Mouse (Mus musculus): ENCODE data around the gene Lce1k. TPM values are rescaled to one million over a fixed set of nuclear protein-coding genes. Genes with fewer than 3 reads are reported as not detected.
"Not testable (repeated sequence)": the region's sequence is repeated elsewhere in the genome, so short reads cannot be mapped to it uniquely, and the experiment has no call there.

Gene Lce1k
- polyA plus RNA-seq (2014; fragmentation: Nextera tagmentation; extraction: Ambion mirVana), result not detected in 2 replicates

- Histone ChIP-seq H3K36me3 (ENCODE audit: control insufficient read depth, insufficient read depth, low read length) (no peaks in the 10 kb centered on the region), H3K9ac (replicated peaks; ENCODE audit: low read depth, low read length) (no peak within 1 kb of the TSS), H3K27ac (ENCODE audit: low read depth, low read length) (no peak within 1 kb of the TSS), H3K9me3 (ENCODE audit: control insufficient read depth, low read length) (no peaks in the 10 kb centered on the region), H3K4me1 (ENCODE audit: control insufficient read depth, insufficient read depth, low read length) (no peaks in the 10 kb centered on the region), H3K4me2 (ENCODE audit: low read depth, low read length) (no peak within 1 kb of the TSS), H3K4me3 (ENCODE audit: low read depth, low read length) (no peak within 1 kb of the TSS), H3K27me3 (ENCODE audit: control insufficient read depth, insufficient read depth, low read length) (no peaks in the 10 kb centered on the region)
- ATAC-seq (ENCODE audit: low read depth), result no peak
These were observed at the start of gene Lce1k for GRCm38 (mm10) chr3:92807791-92808190. Lce1k (minus strand) TSS chr3:92807891.

DNA sequence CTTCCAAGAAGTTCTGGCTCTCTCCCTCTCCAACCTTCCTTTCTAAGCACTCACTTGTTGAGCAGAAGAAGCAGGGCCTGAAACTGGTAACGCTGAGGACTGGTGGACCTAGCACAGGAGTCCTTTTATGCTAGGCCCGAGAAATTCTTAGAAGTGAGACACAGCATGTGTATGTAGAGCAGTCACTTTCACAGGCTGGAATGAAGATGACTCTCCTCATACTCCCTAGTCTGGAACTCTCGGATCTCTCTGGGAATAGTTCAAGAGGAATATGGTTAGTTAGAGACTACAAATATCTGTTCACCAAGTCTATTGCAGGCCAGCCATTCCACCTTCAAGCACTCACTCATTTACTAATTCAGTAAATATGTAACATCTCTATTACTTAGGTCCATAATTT is 43.5 kb upstream of the Lce1k start, which contains the start of gene Lce1l:
Lce1l (minus strand) TSS at position 101 of the 400 bp plus-strand sequence.
- no peak for ATAC-seq (ENCODE audit: low read depth)
- no peak within 1 kb of the TSS for H3K4me3 ChIP-seq (ENCODE audit: low read depth, low read length)
- H3K27me3 ChIP-seq (ENCODE audit: control insufficient read depth, insufficient read depth, low read length), result no peaks in the 10 kb centered on the region
- H3K4me1 ChIP-seq (ENCODE audit: control insufficient read depth, insufficient read depth, low read length), result no peaks in the 10 kb centered on the region
- WGBS, result 87% methylated on average over 3 of the region's 3 CpGs
- H3K9me3 ChIP-seq (ENCODE audit: control insufficient read depth, low read length), result no peaks in the 10 kb centered on the region
- H3K4me2 ChIP-seq (ENCODE audit: low read depth, low read length), result no peak within 1 kb of the TSS
- H3K36me3 ChIP-seq (ENCODE audit: control insufficient read depth, insufficient read depth, low read length), result no peaks in the 10 kb centered on the region
- H3K9ac ChIP-seq (replicated peaks; ENCODE audit: low read depth, low read length), result no peak within 1 kb of the TSS
- H3K27ac ChIP-seq (ENCODE audit: low read depth, low read length), result no peak within 1 kb of the TSS

DNA sequence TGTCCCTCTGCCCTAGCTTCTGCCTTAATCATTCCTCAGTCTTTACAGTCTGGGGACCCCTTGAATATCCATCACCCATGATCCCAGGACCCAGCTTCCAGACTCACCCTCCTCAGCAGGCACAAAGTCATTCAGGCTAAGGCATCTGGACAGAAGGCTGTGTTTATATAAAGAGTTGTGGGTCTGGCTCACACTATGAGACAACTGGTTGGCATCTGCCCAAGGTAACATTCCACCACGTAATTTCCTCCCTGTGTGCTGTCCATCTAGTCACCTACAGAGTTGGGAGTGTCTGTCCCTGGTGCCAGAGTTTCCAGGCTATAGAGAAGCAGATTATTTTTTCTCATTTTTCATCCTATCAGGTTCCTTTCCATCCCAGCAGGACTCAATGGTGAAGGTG is 19.4 kb upstream of the Lce1k start, which contains the start of gene Kprp:
Kprp (minus strand) TSS at position 140 of the 400 bp plus-strand sequence.
- no peak within 1 kb of the TSS for H3K27ac ChIP-seq (ENCODE audit: low read depth, low read length)
- no peak for ATAC-seq (ENCODE audit: low read depth)
- 63% methylated on average over 1 of the region's 1 CpGs for WGBS
- no peaks in the 10 kb centered on the region for H3K4me1 ChIP-seq (ENCODE audit: control insufficient read depth, insufficient read depth, low read length)
- H3K36me3 ChIP-seq (ENCODE audit: control insufficient read depth, insufficient read depth, low read length), result no peaks in the 10 kb centered on the region
- no peak within 1 kb of the TSS for H3K4me3 ChIP-seq (ENCODE audit: low read depth, low read length)
- no peaks in the 10 kb centered on the region for H3K27me3 ChIP-seq (ENCODE audit: control insufficient read depth, insufficient read depth, low read length)
- H3K4me2 ChIP-seq (ENCODE audit: low read depth, low read length), result no peak within 1 kb of the TSS
- no peaks in the 10 kb centered on the region for H3K9me3 ChIP-seq (ENCODE audit: control insufficient read depth, low read length)
- no peak within 1 kb of the TSS for H3K9ac ChIP-seq (replicated peaks; ENCODE audit: low read depth, low read length)

DNA sequence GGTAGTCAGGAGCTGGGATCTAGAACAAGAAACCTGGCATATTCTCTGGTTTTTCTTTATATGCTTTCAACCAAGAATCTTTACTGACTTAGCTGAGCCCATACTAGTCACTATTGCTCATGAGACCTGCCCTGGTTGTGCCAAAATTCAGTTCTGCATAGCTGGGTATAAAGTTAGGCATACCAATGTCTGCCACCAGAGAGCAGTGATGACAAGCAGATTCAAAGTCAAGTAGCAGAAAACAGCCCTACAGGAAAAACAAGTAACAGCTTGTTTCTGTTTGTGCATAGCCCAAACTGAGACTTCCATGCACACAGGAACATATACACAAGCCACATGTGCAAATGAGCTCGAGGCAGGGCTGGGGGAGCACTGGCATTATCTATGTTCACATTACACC is 18.1 kb upstream of the Lce1k start:
- WGBS, result 50% methylated on average over 1 of the region's 1 CpGs
- Histone ChIP-seq H3K27me3 (ENCODE audit: control insufficient read depth, insufficient read depth, low read length) (no peaks in the 10 kb centered on the region), H3K9ac (replicated peaks; ENCODE audit: low read depth, low read length) (no peak overlapping the region), H3K27ac (ENCODE audit: low read depth, low read length) (no peak overlapping the region), H3K4me2 (ENCODE audit: low read depth, low read length) (no peak overlapping the region), H3K9me3 (ENCODE audit: control insufficient read depth, low read length) (no peaks in the 10 kb centered on the region), H3K36me3 (ENCODE audit: control insufficient read depth, insufficient read depth, low read length) (no peaks in the 10 kb centered on the region), H3K4me3 (ENCODE audit: low read depth, low read length) (no peak overlapping the region), H3K4me1 (ENCODE audit: control insufficient read depth, insufficient read depth, low read length) (no peaks in the 10 kb centered on the region)
- ATAC-seq (ENCODE audit: low read depth), result no peak

DNA sequence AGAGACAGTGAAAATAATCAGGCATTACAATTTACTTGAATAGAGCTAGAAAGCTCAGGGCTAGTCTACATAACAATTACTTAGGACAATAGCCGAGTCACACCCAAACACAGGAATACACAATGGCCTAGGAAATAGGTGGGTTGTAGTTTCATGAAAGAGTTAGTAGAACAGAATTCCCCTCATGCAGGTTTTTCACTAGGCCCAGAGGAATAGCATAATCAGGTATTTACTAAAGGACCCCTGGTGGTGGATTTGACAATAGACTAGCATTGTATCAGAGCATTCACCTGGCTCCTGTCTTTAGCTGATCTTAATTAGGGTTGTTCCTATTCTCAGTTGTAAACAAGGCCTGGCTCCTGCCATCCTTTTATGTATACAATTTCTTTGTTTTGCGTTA is 8.3 kb upstream of the Lce1k start:
- H3K36me3 ChIP-seq (ENCODE audit: control insufficient read depth, insufficient read depth, low read length); ATAC-seq (ENCODE audit: low read depth): not testable (repeated sequence)

GRCm38 (mm10) chr3:92815581-92815980 is 7.9 kb upstream of the Lce1k start:
- Histone ChIP-seq H3K4me1 (ENCODE audit: control insufficient read depth, insufficient read depth, low read length) (no peaks in the 10 kb centered on the region), H3K4me2 (ENCODE audit: low read depth, low read length) (no peak overlapping the region), H3K4me3 (ENCODE audit: low read depth, low read length) (no peak overlapping the region), H3K9me3 (ENCODE audit: control insufficient read depth, low read length) (no peaks in the 10 kb centered on the region), H3K36me3 (ENCODE audit: control insufficient read depth, insufficient read depth, low read length) (no peaks in the 10 kb centered on the region), H3K27ac (ENCODE audit: low read depth, low read length) (no peak overlapping the region), H3K9ac (replicated peaks; ENCODE audit: low read depth, low read length) (no peak overlapping the region), H3K27me3 (ENCODE audit: control insufficient read depth, insufficient read depth, low read length) (no peaks in the 10 kb centered on the region)
- 96% methylated on average over 3 of the region's 3 CpGs for WGBS
- ATAC-seq (ENCODE audit: low read depth), result no peak

More for the DNA sequence above, 8.3 kb upstream of the Lce1k start:
- not testable (repeated sequence) for H3K27me3 ChIP-seq (ENCODE audit: control insufficient read depth, insufficient read depth, low read length); H3K27ac ChIP-seq (ENCODE audit: low read depth, low read length); H3K4me2 ChIP-seq (ENCODE audit: low read depth, low read length); H3K9me3 ChIP-seq (ENCODE audit: control insufficient read depth, low read length); H3K9ac ChIP-seq (replicated peaks; ENCODE audit: low read depth, low read length); H3K4me1 ChIP-seq (ENCODE audit: control insufficient read depth, insufficient read depth, low read length); H3K4me3 ChIP-seq (ENCODE audit: low read depth, low read length)
- WGBS, result 89% methylated on average over 2 of the region's 2 CpGs

- H3K4me3 ChIP-seq (ENCODE audit: low read depth, low read length), result no peak within 1 kb of the TSS
- no peak within 1 kb of the TSS for H3K9ac ChIP-seq (replicated peaks; ENCODE audit: low read depth, low read length)
- no peak within 1 kb of the TSS for H3K4me2 ChIP-seq (ENCODE audit: low read depth, low read length)
- H3K9me3 ChIP-seq (ENCODE audit: control insufficient read depth, low read length), result no peaks in the 10 kb centered on the region
- no peak within 1 kb of the TSS for H3K27ac ChIP-seq (ENCODE audit: low read depth, low read length)
- 90% methylated on average over 1 of the region's 1 CpGs for WGBS
- no peak for ATAC-seq (ENCODE audit: low read depth)
- no peaks in the 10 kb centered on the region for H3K36me3 ChIP-seq (ENCODE audit: control insufficient read depth, insufficient read depth, low read length)
- no peaks in the 10 kb centered on the region for H3K4me1 ChIP-seq (ENCODE audit: control insufficient read depth, insufficient read depth, low read length)
- no peaks in the 10 kb centered on the region for H3K27me3 ChIP-seq (ENCODE audit: control insufficient read depth, insufficient read depth, low read length)
These were observed 17.3 kb downstream of the Lce1k start, which contains the start of gene Lce1j for GRCm38 (mm10) chr3:92790414-92790813. Lce1j (minus strand) TSS chr3:92790514.

DNA sequence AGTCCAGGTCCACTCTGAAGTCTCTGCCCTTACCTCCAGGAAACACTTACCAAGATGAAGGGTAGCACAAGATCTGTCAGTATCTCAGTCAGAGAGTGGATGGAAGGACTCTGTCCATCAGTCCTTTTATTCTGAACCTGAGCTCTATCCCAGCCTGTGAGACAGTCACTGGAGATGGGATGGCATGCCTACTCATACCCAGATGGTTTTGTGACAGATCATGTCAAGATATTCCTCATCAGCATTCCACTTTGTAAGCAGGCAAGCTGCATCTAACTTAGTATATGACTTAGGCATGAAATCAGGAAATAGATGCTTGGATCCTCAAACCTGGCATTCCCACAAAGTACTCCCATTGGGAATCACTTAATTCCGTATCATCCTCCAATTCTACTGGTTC is 28.9 kb downstream of the Lce1k start, which contains the start of gene Lce1i:
Lce1i (minus strand) TSS at position 101 of the 400 bp plus-strand sequence.
- H3K27me3 ChIP-seq (ENCODE audit: control insufficient read depth, insufficient read depth, low read length), result no peaks in the 10 kb centered on the region
- H3K4me2 ChIP-seq (ENCODE audit: low read depth, low read length), result no peak within 1 kb of the TSS
- H3K36me3 ChIP-seq (ENCODE audit: control insufficient read depth, insufficient read depth, low read length), result no peaks in the 10 kb centered on the region
- WGBS, result 77% methylated on average over 1 of the region's 1 CpGs
- ATAC-seq (ENCODE audit: low read depth), result no peak
- no peak within 1 kb of the TSS for H3K27ac ChIP-seq (ENCODE audit: low read depth, low read length)
- H3K9me3 ChIP-seq (ENCODE audit: control insufficient read depth, low read length), result no peaks in the 10 kb centered on the region
- no peaks in the 10 kb centered on the region for H3K4me1 ChIP-seq (ENCODE audit: control insufficient read depth, insufficient read depth, low read length)
- no peak within 1 kb of the TSS for H3K9ac ChIP-seq (replicated peaks; ENCODE audit: low read depth, low read length)
- no peak within 1 kb of the TSS for H3K4me3 ChIP-seq (ENCODE audit: low read depth, low read length)

DNA sequence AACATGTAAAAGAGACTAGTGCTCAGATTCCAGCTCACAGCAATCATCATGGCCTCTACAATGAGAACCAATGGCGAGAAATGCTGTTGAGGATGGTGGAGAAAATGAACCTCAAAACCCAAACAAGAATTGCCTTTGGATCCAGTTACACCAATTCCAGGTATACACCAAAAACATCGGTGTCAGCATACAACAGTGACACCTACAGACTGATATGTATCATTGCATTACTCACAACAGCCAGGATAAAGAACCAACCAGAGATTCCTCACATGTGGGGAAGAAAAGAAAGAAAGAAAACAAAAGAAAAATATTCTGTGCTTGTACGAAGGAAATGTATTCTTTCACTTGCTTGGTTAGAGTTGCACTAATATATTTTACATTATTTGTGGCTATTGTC is 36.1 kb downstream of the Lce1k start:
- no peak overlapping the region for H3K9ac ChIP-seq (replicated peaks; ENCODE audit: low read depth, low read length)
- WGBS, result 29% methylated on average over 3 of the region's 3 CpGs
- no peak overlapping the region for H3K27ac ChIP-seq (ENCODE audit: low read depth, low read length)
- no peak overlapping the region for H3K4me2 ChIP-seq (ENCODE audit: low read depth, low read length)
- no peaks in the 10 kb centered on the region for H3K4me1 ChIP-seq (ENCODE audit: control insufficient read depth, insufficient read depth, low read length)
- no peak overlapping the region for H3K4me3 ChIP-seq (ENCODE audit: low read depth, low read length)
- no peaks in the 10 kb centered on the region for H3K27me3 ChIP-seq (ENCODE audit: control insufficient read depth, insufficient read depth, low read length)
- H3K36me3 ChIP-seq (ENCODE audit: control insufficient read depth, insufficient read depth, low read length), result no peaks in the 10 kb centered on the region
- ATAC-seq (ENCODE audit: low read depth), result no peak
- no peaks in the 10 kb centered on the region for H3K9me3 ChIP-seq (ENCODE audit: control insufficient read depth, low read length)

All from neural tube, embryonic 14.5 days (tissue).